Mouse (Mus musculus) bone marrow, adult 2 months (tissue): ENCODE results near the gene Ptk6.

Experiments
- CTCF ChIP-seq: fragments of 200-500 bp; IDR thresholded peaks from 2 replicates; pipeline ENCODE4 v1.5.1; 2011; ENCODE audit warnings: low read length, control low read depth; ENCODE audit not compliant: control insufficient read depth, insufficient read depth
- POLR2A ChIP-seq: fragments of 200-500 bp; IDR thresholded peaks from 2 replicates; pipeline ENCODE4 v1.6.1; 2011; ENCODE audit warnings: low read depth, mild to moderate bottlenecking, control low read depth, low read length, borderline replicate concordance; ENCODE audit not compliant: control insufficient read depth

DNA sequence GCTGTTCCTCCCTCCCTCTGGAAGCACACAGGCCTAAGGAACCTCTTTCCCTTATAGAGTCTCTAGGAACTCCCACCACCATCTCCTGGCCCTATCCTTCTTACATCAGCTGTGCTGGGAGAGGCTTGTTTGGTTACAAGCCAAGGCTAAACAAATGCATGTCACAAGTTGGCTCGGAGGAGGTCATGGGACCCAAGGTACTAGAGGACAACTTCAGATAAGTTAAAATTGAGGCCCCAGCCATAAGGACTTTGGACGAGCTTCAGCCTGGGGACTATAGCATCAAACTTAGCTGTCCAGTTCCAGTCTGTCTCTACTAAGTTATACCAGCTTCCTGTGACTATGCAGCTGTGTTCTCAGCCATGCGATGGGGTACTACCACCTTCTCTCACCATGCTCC, 24.5 kb upstream of the Ptk6 start:
- TF ChIP-seq CTCF (no peak), POLR2A (no peak)
